Mouse (Mus musculus) cerebellum, postnatal 25 days (tissue): ENCODE measurements around the gene Lep.

Source experiments
- DNase-seq, 2 experiments: peaks; one replicate each; pipeline ENCODE4 v3.0.0; 2021; ENCODE audit warnings: mixed read lengths in 2 of 2

The Lep gene

DNA sequence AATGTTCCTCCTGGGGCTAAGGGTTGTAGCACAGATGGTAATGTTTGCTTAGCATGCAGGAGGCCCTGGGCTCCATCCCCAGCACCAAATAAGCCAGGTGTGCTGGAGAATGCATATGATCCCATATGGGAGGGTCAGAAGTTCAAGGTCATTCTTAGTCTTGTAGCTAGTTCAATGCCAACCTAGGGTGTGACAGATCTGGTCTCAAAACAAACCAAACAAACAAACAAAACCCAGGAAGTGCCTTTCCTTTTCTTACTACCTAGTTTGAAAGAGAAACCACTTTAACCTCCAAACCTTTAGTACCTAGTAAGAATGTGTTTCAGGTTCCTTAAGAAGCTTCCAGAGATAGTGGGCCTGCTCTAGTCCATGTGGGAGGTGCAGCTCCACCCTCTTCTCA is 58.2 kb downstream of the Lep start:
- no peak for DNase-seq

- DNase-seq: no peak
Measured at GRCm38 (mm10) chr6:29118963-29119362, 58.9 kb downstream of the Lep start.

DNA sequence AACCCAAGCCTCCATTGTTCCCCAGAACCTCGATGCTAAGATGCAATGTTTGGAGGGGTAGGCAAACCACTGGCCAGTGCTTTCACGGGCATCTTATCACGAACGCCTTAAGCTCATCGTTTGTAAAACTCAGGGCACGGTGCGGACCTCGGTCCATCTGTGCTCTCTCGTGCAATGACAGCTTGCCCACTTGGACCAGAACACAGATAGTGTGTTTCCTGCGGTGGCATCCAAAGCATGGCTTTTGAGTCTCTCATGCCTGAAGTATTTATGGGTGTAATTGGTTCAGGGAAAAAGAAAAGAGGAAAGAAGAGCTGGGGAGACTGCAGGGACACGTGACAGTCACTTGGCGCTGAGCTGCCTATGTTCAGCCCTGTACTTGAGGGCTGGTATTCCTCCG is 60.0 kb downstream of the Lep start:
- DNase-seq: peak; percentile 42 to 55
